12 mouse cellular contexts compared by ENCODE assay signal in the genomic region with DNA sequence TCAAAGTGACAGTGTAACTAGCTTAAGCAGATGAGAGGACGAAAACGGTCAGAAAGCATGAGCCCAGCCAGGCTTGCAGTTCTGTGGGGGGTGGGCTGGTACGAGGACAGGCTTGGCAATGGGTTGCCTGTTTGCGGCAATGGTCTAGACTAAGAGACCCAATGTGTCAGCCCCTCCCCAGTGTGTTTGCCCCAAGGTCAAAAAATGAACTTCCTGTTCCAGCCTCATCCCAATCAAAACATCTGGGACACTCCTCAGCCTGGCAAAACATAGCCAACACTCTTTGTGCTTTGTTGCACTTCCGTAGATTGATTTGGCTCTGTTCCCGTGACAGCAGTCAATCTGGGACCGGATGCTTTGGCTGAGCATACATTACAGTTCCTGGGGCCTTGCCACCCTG.
A peak's percentile ranks its signal among the peaks of the same experiment; 100 is the strongest.
DNase-seq lines count a peak whose midpoint lies in the region; ATAC-seq lines count a peak whose summit lies in the region.
"Had no signal": no experiment of that assay in that cellular context is flagged by ENCODE, and none has a peak within 500 bp of the region (broad histone marks: within the 10 kb centered on the region; RNA-seq: fewer than 3 reads in every experiment).

No protein-coding gene starts in this region.

- H3K36me3 ChIP-seq in hindbrain, embryonic 16.5 days (ENCODE audit: control insufficient read depth, insufficient read depth, low read length): no peaks in the 10 kb centered on the region
- H3K36me3 ChIP-seq in hindbrain, embryonic 12.5 days: no peaks in the 10 kb centered on the region
- H3K36me3 ChIP-seq: embryonic facial prominence, embryonic 15.5 days; midbrain, embryonic 15.5 days had no signal

- 0 out of 2 replicates have a peak, but pooled peaks have one; percentile 48 for ATAC-seq in hindbrain, embryonic 16.5 days
- ATAC-seq in hindbrain, embryonic 12.5 days (ENCODE audit: low FRiP score): no peak
- ATAC-seq: midbrain, embryonic 15.5 days had no signal

- 55% methylated on average over 7 of the region's 7 CpGs for WGBS in hindbrain, embryonic 16.5 days
- 70% methylated on average over 7 of the region's 7 CpGs for WGBS in hindbrain, embryonic 12.5 days

- H3K9me3 ChIP-seq in hindbrain, embryonic 16.5 days (ENCODE audit: control insufficient read depth, low read length): no peaks in the 10 kb centered on the region
- no peaks in the 10 kb centered on the region for H3K9me3 ChIP-seq in hindbrain, embryonic 12.5 days (replicated peaks)
- H3K9me3 ChIP-seq: embryonic facial prominence, embryonic 15.5 days; midbrain, embryonic 15.5 days had no signal

- no peaks in the 10 kb centered on the region; the same call in 1 of the 2 replicates for H3K4me1 ChIP-seq in hindbrain, embryonic 16.5 days (ENCODE audit: control insufficient read depth, insufficient read depth, low read depth, low read length)
- no peaks in the 10 kb centered on the region for H3K4me1 ChIP-seq in hindbrain, embryonic 12.5 days
- H3K4me1 ChIP-seq: midbrain, embryonic 15.5 days had no signal

- peak; percentile 80 for DNase-seq in brain, adult 2 months (ENCODE audit: low read depth, low spot score)
- DNase-seq in embryo, embryonic 10.5 days (ENCODE audit: low spot score): peak; percentile 26
- DNase-seq in kidney, postnatal 25 days: peak; percentile 6 to 43
- DNase-seq in right cerebral cortex, postnatal 14 days: no peak
- no peak for DNase-seq in adrenal gland, postnatal 36 days
- DNase-seq: liver; thymus, postnatal 14 days had no signal

- H3K4me2 ChIP-seq in hindbrain, embryonic 16.5 days (ENCODE audit: low read length): no peak overlapping the region
- no peak overlapping the region for H3K4me2 ChIP-seq in hindbrain, embryonic 12.5 days (replicated peaks)
- H3K4me2 ChIP-seq: embryonic facial prominence, embryonic 15.5 days; midbrain, embryonic 15.5 days had no signal

- H3K9ac ChIP-seq in hindbrain, embryonic 16.5 days (ENCODE audit: low read depth, low read length): no peak overlapping the region
- no peak overlapping the region for H3K9ac ChIP-seq in hindbrain, embryonic 12.5 days
- H3K9ac ChIP-seq: embryonic facial prominence, embryonic 15.5 days; midbrain, embryonic 15.5 days had no signal

- H3K27me3 ChIP-seq in hindbrain, embryonic 16.5 days (replicated peaks; ENCODE audit: control insufficient read depth, insufficient read depth, low read length): no peaks in the 10 kb centered on the region
- no peaks in the 10 kb centered on the region for H3K27me3 ChIP-seq in hindbrain, embryonic 12.5 days
- H3K27me3 ChIP-seq: embryonic facial prominence, embryonic 15.5 days; midbrain, embryonic 15.5 days had no signal

- no peak overlapping the region for H3K4me3 ChIP-seq in hindbrain, embryonic 16.5 days (ENCODE audit: low read length)
- H3K4me3 ChIP-seq in hindbrain, embryonic 12.5 days: no peak overlapping the region
- H3K4me3 ChIP-seq: embryonic facial prominence, embryonic 15.5 days; heart, adult 2 months; midbrain, embryonic 15.5 days had no signal

- H3K27ac ChIP-seq in hindbrain, embryonic 16.5 days (ENCODE audit: low read depth, low read length): no peak overlapping the region
- H3K27ac ChIP-seq in hindbrain, embryonic 12.5 days: no peak overlapping the region
- H3K27ac ChIP-seq: embryonic facial prominence, embryonic 15.5 days; heart, adult 2 months; midbrain, embryonic 15.5 days had no signal

Comparison
In these comparisons a context has a peak if more than half of its experiments do, and no peak if none do; other contexts are left out.
1. DNase-seq: peak in brain, adult 2 months (single experiment), embryo, embryonic 10.5 days (single experiment) and kidney, postnatal 25 days (2 of 2); none in right cerebral cortex, postnatal 14 days (single experiment) and adrenal gland, postnatal 36 days (0 of 2).